Mouse (Mus musculus): Measurements from ENCODE around the gene Cad.

Gene Cad

GRCm38 (mm10) chr5:31071059-31071458 is 16.5 kb downstream of the Cad start:
- no peak for DNase-seq (ENCODE audit: low spot score)

- DNase-seq (ENCODE audit: low spot score): no peak
These were observed 17.2 kb downstream of the Cad start for GRCm38 (mm10) chr5:31071821-31072220.

- no peak for DNase-seq (ENCODE audit: low spot score)
These were observed 18.6 kb downstream of the Cad start for GRCm38 (mm10) chr5:31073176-31073575.

- no peak for DNase-seq (ENCODE audit: low spot score)
These were observed 21.8 kb downstream of the Cad start for GRCm38 (mm10) chr5:31076346-31076745.

- no peak for DNase-seq (ENCODE audit: low spot score)
These were observed 25.6 kb downstream of the Cad start for GRCm38 (mm10) chr5:31080059-31080794.

- no peak for DNase-seq (ENCODE audit: low spot score)
These were observed 26.2 kb downstream of the Cad start for GRCm38 (mm10) chr5:31080795-31081164.

GRCm38 (mm10) chr5:31081386-31081785 is 26.8 kb downstream of the Cad start:
- peak; percentile 76 for DNase-seq (ENCODE audit: low spot score)

- DNase-seq (ENCODE audit: low spot score): peak; percentile 78
These were observed 27.8 kb downstream of the Cad start for GRCm38 (mm10) chr5:31082355-31082754.

- DNase-seq (ENCODE audit: low spot score): no peak
These were observed 28.5 kb downstream of the Cad start for GRCm38 (mm10) chr5:31082935-31083625.

- DNase-seq (ENCODE audit: low spot score): no peak
These were observed 29.4 kb downstream of the Cad start for GRCm38 (mm10) chr5:31083949-31084348.

- no peak for DNase-seq (ENCODE audit: low spot score)
These were observed 32.0 kb downstream of the Cad start for GRCm38 (mm10) chr5:31086606-31087005.

GRCm38 (mm10) chr5:31087131-31087530 is 32.6 kb downstream of the Cad start:
- no peak for DNase-seq (ENCODE audit: low spot score)

GRCm38 (mm10) chr5:31092231-31092975 is 37.8 kb downstream of the Cad start:
- no peak for DNase-seq (ENCODE audit: low spot score)

- DNase-seq (ENCODE audit: low spot score): peak; percentile 46
These were observed 38.8 kb downstream of the Cad start for GRCm38 (mm10) chr5:31093151-31094041.

- DNase-seq (ENCODE audit: low spot score): peak; percentile 48
These were observed 39.7 kb downstream of the Cad start for GRCm38 (mm10) chr5:31094100-31094798.

- DNase-seq (ENCODE audit: low spot score): peak; percentile 58
These were observed 40.5 kb downstream of the Cad start for GRCm38 (mm10) chr5:31094799-31095691.

- DNase-seq (ENCODE audit: low spot score): no peak
These were observed 41.3 kb downstream of the Cad start for GRCm38 (mm10) chr5:31095711-31096480.

GRCm38 (mm10) chr5:31105814-31106335 is 51.3 kb downstream of the Cad start, which contains the start of gene Dnajc5g:
Gene Dnajc5g, plus strand, starts transcription at chr5:31106285.
- DNase-seq (ENCODE audit: low spot score): no peak

GRCm38 (mm10) chr5:31108000-31108490 is 53.5 kb downstream of the Cad start, which contains the start of gene Slc30a3:
Gene Slc30a3, minus strand, starts transcription at chr5:31108237.
- no peak for DNase-seq (ENCODE audit: low spot score)
